Mouse (Mus musculus) liver, postnatal 0 days (tissue): ENCODE data around the gene Actl9. TPM values are rescaled to one million over a fixed set of nuclear protein-coding genes. Genes with fewer than 3 reads are reported as not detected.

ENCODE experiments used
- ATAC-seq: fragments of 200-750 bp; cut with Nextera tagmentation; 2 replicates; pipeline ENCODE4 v1.8.0; 2017; ENCODE audit warnings: mild to moderate bottlenecking, moderate library complexity
- DNase-seq: peaks from one replicate; pipeline ENCODE4 v3.0.0-alpha.2; 2016
- H3K27ac ChIP-seq: fragments of 300-500 bp; sonication (generic); 2 replicates; pipeline ENCODE4 v1.5.1; 2014; ENCODE audit warnings: antibody characterized with exemption, moderate library complexity, mild to moderate bottlenecking, low read depth
- H3K27me3 ChIP-seq: fragments of 300-500 bp; sonication (generic); 2 replicates; pipeline ENCODE4 v1.6.1; 2014; ENCODE audit warnings: low read length, control low read depth, mixed read lengths; ENCODE audit not compliant: insufficient read depth
- H3K36me3 ChIP-seq: fragments of 300-500 bp; sonication (generic); replicated peaks from 2 replicates; pipeline ENCODE4 v1.6.1; 2014; ENCODE audit warnings: mild to moderate bottlenecking, control low read depth, low read length, moderate library complexity, mixed read lengths; ENCODE audit not compliant: insufficient read depth
- H3K4me1 ChIP-seq: fragments of 300-500 bp; sonication (generic); 2 replicates; pipeline ENCODE4 v1.6.1; 2014; ENCODE audit warnings: antibody characterized with exemption, mild to moderate bottlenecking, control low read depth; ENCODE audit not compliant: insufficient read depth
- H3K4me2 ChIP-seq: fragments of 300-500 bp; sonication (generic); 2 replicates; pipeline ENCODE4 v1.6.1; 2014; ENCODE audit warnings: low read depth, mild to moderate bottlenecking, low read length, moderate library complexity, mixed read lengths
- H3K4me3 ChIP-seq: fragments of 300-500 bp; sonication (generic); 2 replicates; pipeline ENCODE4 v1.5.1; 2014; ENCODE audit warnings: low read depth, low read length
- H3K9ac ChIP-seq: fragments of 300-500 bp; sonication (generic); replicated peaks from 2 replicates; pipeline ENCODE4 v1.6.1; 2014; ENCODE audit warnings: mild to moderate bottlenecking, moderate library complexity
- H3K9me3 ChIP-seq: fragments of 300-500 bp; sonication (generic); 2 replicates; pipeline ENCODE4 v1.6.1; 2016; ENCODE audit warnings: mild to moderate bottlenecking, control low read depth, low read length, mixed read lengths
- CTCF ChIP-seq: sonication (generic); IDR thresholded peaks from 2 replicates; pipeline ENCODE4 v1.5.1; 2016; ENCODE audit warnings: antibody characterized with exemption, low read depth
- EP300 ChIP-seq: IDR thresholded peaks from 2 replicates; pipeline ENCODE4 v1.6.1; 2016; ENCODE audit warnings: antibody characterized with exemption, low read depth, mild to moderate bottlenecking
- WGBS: fragments of 180-500 bp; shearing (Covaris S2); extraction: QIAGEN DNeasy Blood & Tissue Kit; methylation state at CpG from one replicate; pipeline ENCODE4 v1.1.7; 2014; ENCODE audit not compliant: insufficient replicate concordance; 5-methylcytosine and 5-hydroxymethylcytosine counted together
- polyA plus RNA-seq: library from polyadenylated mRNA; unstranded; fragments of >200 nt; fragmentation: Nextera tagmentation; extraction: Ambion mirVana; gene quantifications from 2 replicates; pipeline ENCODE4 v1.2.1, GENCODE M21; 2015

The Actl9 gene
- polyA plus RNA-seq: not detected in 2 replicates

- Histone ChIP-seq H3K4me1 (peaks cover 4% of the 10 kb centered on the region; the same call in 1 of the 2 replicates), H3K4me3 (no peak within 1 kb of the TSS), H3K9me3 (no peaks in the 10 kb centered on the region), H3K27ac (no peak within 1 kb of the TSS), H3K36me3 (no peaks in the 10 kb centered on the region), H3K4me2 (no peak within 1 kb of the TSS), H3K27me3 (no peaks in the 10 kb centered on the region), H3K9ac (no peak within 1 kb of the TSS)
- TF ChIP-seq EP300 (peak; percentile 46; the same call in 1 of the 2 replicates), CTCF (no peak)
- WGBS: 56% methylated on average over 3 of the region's 3 CpGs
- ATAC-seq: peak; percentile 43; the same call in 1 of the 2 replicates
- no peak for DNase-seq
Observed at GRCm38 (mm10) chr17:33432019-33432946, at the start of gene Actl9. Gene Actl9, plus strand, starts transcription at chr17:33432896.

GRCm38 (mm10) chr17:33385705-33386104, 47.0 kb upstream of the Actl9 start:
- no peak for DNase-seq
- Histone ChIP-seq H3K9me3 (no peaks in the 10 kb centered on the region), H3K4me1 (no peaks in the 10 kb centered on the region), H3K4me3 (no peak overlapping the region), H3K36me3 (peaks cover 35% of the 10 kb centered on the region), H3K9ac (no peak overlapping the region), H3K27ac (no peak overlapping the region), H3K4me2 (no peak overlapping the region), H3K27me3 (no peaks in the 10 kb centered on the region)
- ATAC-seq: no peak
- TF ChIP-seq EP300: no peak
- TF ChIP-seq CTCF: no peak

- ATAC-seq (no peak), DNase-seq (no peak)
- no peak for TF ChIP-seq EP300
- no peak for TF ChIP-seq CTCF
- no peak overlapping the region for H3K9ac ChIP-seq
- H3K4me2 ChIP-seq: no peak overlapping the region
- whole genome bisulfite sequencing: 87% methylated on average over 5 of the region's 5 CpGs
- H3K27ac ChIP-seq: no peak overlapping the region
- no peaks in the 10 kb centered on the region for H3K36me3 ChIP-seq
- H3K4me3 ChIP-seq: no peak overlapping the region
- no peaks in the 10 kb centered on the region for H3K27me3 ChIP-seq
- H3K9me3 ChIP-seq: no peaks in the 10 kb centered on the region
- peaks cover 10% of the 10 kb centered on the region for H3K4me1 ChIP-seq
Observed at GRCm38 (mm10) chr17:33392271-33392670, 40.4 kb upstream of the Actl9 start.

- peak within 1 kb of the TSS; percentile 76 for H3K9ac ChIP-seq
- peak within 1 kb of the TSS; percentile 81 for H3K4me3 ChIP-seq
- DNase-seq (peak; percentile 92), ATAC-seq (peak; percentile 100)
- H3K9me3 ChIP-seq: no peaks in the 10 kb centered on the region
- under 1% methylated on average over 44 of the region's 44 CpGs for WGBS
- TF ChIP-seq EP300: no peak
- 0 out of 2 replicates have a peak, but pooled peaks have one; percentile 8 for TF ChIP-seq CTCF
- H3K36me3 ChIP-seq: no peaks in the 10 kb centered on the region
- H3K4me1 ChIP-seq: peaks cover 10% of the 10 kb centered on the region
- no peaks in the 10 kb centered on the region for H3K27me3 ChIP-seq
- peak within 1 kb of the TSS; percentile 86 for H3K4me2 ChIP-seq
- peak within 1 kb of the TSS; percentile 73 for H3K27ac ChIP-seq
Observed at GRCm38 (mm10) chr17:33394182-33395034, 38.3 kb upstream of the Actl9 start, which contains the start of gene Zfp101. Gene Zfp101, minus strand, starts transcription at chr17:33394641.

GRCm38 (mm10) chr17:33439148-33439547, 6.5 kb downstream of the Actl9 start:
- H3K36me3 ChIP-seq: no peaks in the 10 kb centered on the region
- no peaks in the 10 kb centered on the region for H3K27me3 ChIP-seq
- H3K9ac ChIP-seq: no peak overlapping the region
- ATAC-seq: peak; percentile 55; the same call in 1 of the 2 replicates
- H3K4me2 ChIP-seq: no peak overlapping the region
- H3K9me3 ChIP-seq: no peaks in the 10 kb centered on the region
- no peak for TF ChIP-seq EP300
- TF ChIP-seq CTCF: peak; percentile 81
- H3K4me3 ChIP-seq: no peak overlapping the region
- WGBS: 69% methylated on average over 1 of the region's 1 CpGs
- H3K4me1 ChIP-seq: no peaks in the 10 kb centered on the region
- peak; percentile 72 for DNase-seq
- H3K27ac ChIP-seq: no peak overlapping the region

- 48% methylated on average over 5 of the region's 5 CpGs for WGBS
- Histone ChIP-seq H3K4me1 (no peaks in the 10 kb centered on the region), H3K9me3 (no peaks in the 10 kb centered on the region), H3K27me3 (no peaks in the 10 kb centered on the region), H3K4me2 (no peak overlapping the region), H3K4me3 (no peak overlapping the region), H3K27ac (no peak overlapping the region), H3K36me3 (no peaks in the 10 kb centered on the region), H3K9ac (no peak overlapping the region)
- TF ChIP-seq CTCF (no peak), EP300 (no peak)
- ATAC-seq (no peak), DNase-seq (no peak)
Observed at GRCm38 (mm10) chr17:33439922-33440321, 7.2 kb downstream of the Actl9 start.
